Mouse (Mus musculus) urinary bladder, postnatal 25 days (tissue): ENCODE data around the gene Cdkal1.

ENCODE experiments used
- DNase-seq: peaks from one replicate; pipeline ENCODE4 v3.0.0; 2022; ENCODE audit warnings: low spot score

Gene Cdkal1

GRCm38 (mm10) chr13:29580009-29580408, 275.5 kb downstream of the Cdkal1 start:
- DNase-seq, result no peak

GRCm38 (mm10) chr13:29578621-29579020, 276.9 kb downstream of the Cdkal1 start:
- DNase-seq, result no peak

GRCm38 (mm10) chr13:29574784-29575183, 280.7 kb downstream of the Cdkal1 start:
- DNase-seq, result no peak

- DNase-seq, result no peak
These were observed 283.0 kb downstream of the Cdkal1 start for GRCm38 (mm10) chr13:29572477-29572876.

GRCm38 (mm10) chr13:29565710-29566109, 289.8 kb downstream of the Cdkal1 start:
- no peak for DNase-seq

- DNase-seq, result no peak
These were observed 296.3 kb downstream of the Cdkal1 start for GRCm38 (mm10) chr13:29559188-29559587.

- no peak for DNase-seq
These were observed 300.2 kb downstream of the Cdkal1 start for GRCm38 (mm10) chr13:29555160-29555785.

GRCm38 (mm10) chr13:29553792-29554191, 301.7 kb downstream of the Cdkal1 start:
- no peak for DNase-seq

GRCm38 (mm10) chr13:29552322-29552870, 303.1 kb downstream of the Cdkal1 start:
- DNase-seq, result no peak

- DNase-seq, result no peak
These were observed 304.6 kb downstream of the Cdkal1 start for GRCm38 (mm10) chr13:29550886-29551285.

- DNase-seq, result no peak
These were observed 305.3 kb downstream of the Cdkal1 start for GRCm38 (mm10) chr13:29550203-29550602.

- DNase-seq, result no peak
These were observed 305.7 kb downstream of the Cdkal1 start for GRCm38 (mm10) chr13:29549761-29550160.

- no peak for DNase-seq
These were observed 317.6 kb downstream of the Cdkal1 start for GRCm38 (mm10) chr13:29537906-29538305.

GRCm38 (mm10) chr13:29533586-29533985, 321.9 kb downstream of the Cdkal1 start:
- no peak for DNase-seq

- DNase-seq, result no peak
These were observed 327.1 kb downstream of the Cdkal1 start for GRCm38 (mm10) chr13:29528344-29528743.

GRCm38 (mm10) chr13:29521321-29521720, 334.2 kb downstream of the Cdkal1 start:
- no peak for DNase-seq

- no peak for DNase-seq
These were observed 341.4 kb downstream of the Cdkal1 start for GRCm38 (mm10) chr13:29514071-29514470.

- peak; percentile 5 for DNase-seq
These were observed 350.5 kb downstream of the Cdkal1 start for GRCm38 (mm10) chr13:29504861-29505568.

- DNase-seq, result no peak
These were observed 352.1 kb downstream of the Cdkal1 start for GRCm38 (mm10) chr13:29503147-29504044.

- DNase-seq, result no peak
These were observed 352.9 kb downstream of the Cdkal1 start for GRCm38 (mm10) chr13:29502481-29503146.

- DNase-seq, result no peak
These were observed 354.3 kb downstream of the Cdkal1 start for GRCm38 (mm10) chr13:29501173-29501572.

GRCm38 (mm10) chr13:29499750-29500149, 355.7 kb downstream of the Cdkal1 start:
- no peak for DNase-seq
